Mouse (Mus musculus) liver, embryonic 15.5 days (tissue): ENCODE results near the gene Rfx2. TPM values are rescaled to one million over a fixed set of nuclear protein-coding genes. Genes with fewer than 3 reads are reported as not detected.

Experiments used
- ATAC-seq: fragments of 200-750 bp; cut with Nextera tagmentation; 2 replicates; pipeline ENCODE4 v1.8.0; 2017; ENCODE audit warnings: moderate number of reproducible peaks, mild to moderate bottlenecking, moderate library complexity; ENCODE audit not compliant: insufficient read depth
- H3K27ac ChIP-seq: fragments of 300-500 bp; sonication (generic); replicated peaks from 2 replicates; pipeline ENCODE4 v1.5.1; 2015; ENCODE audit warnings: mild to moderate bottlenecking, inconsistent platforms
- H3K27me3 ChIP-seq: fragments of 300-500 bp; sonication (generic); 2 replicates; pipeline ENCODE4 v1.6.1; 2015; ENCODE audit warnings: mild to moderate bottlenecking, inconsistent platforms
- H3K36me3 ChIP-seq: fragments of 300-500 bp; sonication (generic); replicated peaks from 2 replicates; pipeline ENCODE4 v1.6.1; 2015; ENCODE audit warnings: moderate library complexity, mild to moderate bottlenecking, inconsistent platforms
- H3K4me1 ChIP-seq: fragments of 300-500 bp; sonication (generic); replicated peaks from 2 replicates; pipeline ENCODE4 v1.6.1; 2015; ENCODE audit warnings: inconsistent platforms
- H3K4me2 ChIP-seq: fragments of 300-500 bp; sonication (generic); 2 replicates; pipeline ENCODE4 v1.6.1; 2015; ENCODE audit warnings: moderate library complexity, mild to moderate bottlenecking, inconsistent platforms
- H3K4me3 ChIP-seq: fragments of 300-500 bp; sonication (generic); replicated peaks from 2 replicates; pipeline ENCODE4 v1.5.1; 2015; ENCODE audit warnings: mild to moderate bottlenecking, inconsistent platforms
- H3K9ac ChIP-seq: fragments of 300-500 bp; sonication (generic); 2 replicates; pipeline ENCODE4 v1.6.1; 2015; ENCODE audit warnings: moderate library complexity, mild to moderate bottlenecking, inconsistent platforms
- H3K9me3 ChIP-seq: fragments of 300-500 bp; sonication (generic); replicated peaks from 2 replicates; pipeline ENCODE4 v1.6.1; 2016; ENCODE audit warnings: inconsistent platforms
- WGBS: fragments of 180-500 bp; shearing (Covaris S2); methylation state at CpG from one replicate; pipeline ENCODE4 v1.1.7; 2015; ENCODE audit warnings: mixed read lengths; ENCODE audit not compliant: insufficient replicate concordance; 5-methylcytosine and 5-hydroxymethylcytosine counted together
- polyA plus RNA-seq: library from polyadenylated mRNA; unstranded; fragments of >200 nt; fragmentation: Nextera tagmentation; extraction: Ambion mirVana; gene quantifications from 2 replicates; pipeline ENCODE4 v1.2.1, GENCODE M21; 2015

The Rfx2 gene
- polyA plus RNA-seq, 1 experiment from 2014 or later, result 11.9 TPM

DNA sequence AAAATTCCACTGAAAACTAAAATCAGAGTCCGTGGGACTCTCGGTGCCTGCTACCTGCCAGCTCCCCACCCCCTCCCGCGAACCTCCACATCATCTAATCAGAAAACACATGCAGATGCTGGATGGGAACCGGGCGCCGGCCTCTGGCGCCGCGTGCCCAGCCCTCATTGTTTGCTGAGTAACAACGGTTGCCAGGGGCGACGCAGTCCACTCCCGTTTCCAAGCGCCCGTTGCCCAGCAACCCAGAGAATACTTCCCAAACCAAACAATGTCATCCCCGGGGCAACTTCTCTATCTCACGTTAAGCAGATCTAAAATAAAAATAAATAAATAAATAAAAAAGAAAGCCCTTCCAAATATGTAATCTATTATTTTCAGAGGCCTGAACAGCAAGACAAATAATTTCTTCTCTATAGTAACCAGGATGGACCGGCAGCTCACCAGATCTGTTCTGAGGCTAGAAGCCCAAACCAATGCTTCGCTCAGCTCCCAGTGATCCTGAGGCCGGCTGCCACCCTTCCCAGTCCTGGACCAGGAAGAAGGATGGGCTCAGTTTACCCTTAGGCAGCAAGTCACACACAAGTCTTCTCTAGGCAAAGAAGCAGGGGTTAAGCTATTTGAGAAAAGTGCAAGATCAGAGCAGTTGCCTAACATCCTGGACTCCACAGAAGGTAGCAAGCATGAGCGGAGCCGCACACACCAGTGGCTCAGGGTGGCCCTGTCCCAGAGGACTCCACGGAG, 16.3 kb downstream of the Rfx2 start:
- ATAC-seq, result no peak; the same call in 1 of the 2 replicates
- Histone ChIP-seq H3K9me3 (no peaks in the 10 kb centered on the region), H3K27ac (no peak overlapping the region), H3K4me1 (peaks cover 65% of the 10 kb centered on the region), H3K9ac (no peak overlapping the region), H3K4me3 (no peak overlapping the region), H3K4me2 (no peak overlapping the region), H3K27me3 (no peaks in the 10 kb centered on the region), H3K36me3 (peaks cover 8% of the 10 kb centered on the region; the same call in 1 of the 2 replicates)
- WGBS, result 22% methylated on average over 24 of the region's 24 CpGs

- H3K4me3 ChIP-seq, result no peak overlapping the region
- H3K4me1 ChIP-seq, result peaks cover 52% of the 10 kb centered on the region
- H3K27ac ChIP-seq, result peak overlapping the region; percentile 4; the same call in 1 of the 2 replicates
Measured at GRCm38 (mm10) chr17:56810245-56810644, 20.6 kb downstream of the Rfx2 start.

GRCm38 (mm10) chr17:56808518-56808917, 22.3 kb downstream of the Rfx2 start:
- Histone ChIP-seq H3K27ac (no peak overlapping the region), H3K9me3 (no peaks in the 10 kb centered on the region), H3K27me3 (no peaks in the 10 kb centered on the region), H3K4me2 (no peak overlapping the region), H3K9ac (no peak overlapping the region), H3K4me3 (no peak overlapping the region), H3K4me1 (peaks cover 35% of the 10 kb centered on the region), H3K36me3 (peaks cover 25% of the 10 kb centered on the region)
- peak; percentile 41; the same call in 1 of the 2 replicates for ATAC-seq
- WGBS, result 15% methylated on average over 9 of the region's 9 CpGs

More at GRCm38 (mm10) chr17:56810245-56810644, 20.6 kb downstream of the Rfx2 start:
- WGBS, result 36% methylated on average over 3 of the region's 3 CpGs
- peaks cover 9% of the 10 kb centered on the region; the same call in 1 of the 2 replicates for H3K36me3 ChIP-seq
- peak; percentile 23; the same call in 1 of the 2 replicates for ATAC-seq
- H3K9ac ChIP-seq, result no peak overlapping the region
- no peaks in the 10 kb centered on the region for H3K9me3 ChIP-seq
- H3K27me3 ChIP-seq, result no peaks in the 10 kb centered on the region
- H3K4me2 ChIP-seq, result no peak overlapping the region

DNA sequence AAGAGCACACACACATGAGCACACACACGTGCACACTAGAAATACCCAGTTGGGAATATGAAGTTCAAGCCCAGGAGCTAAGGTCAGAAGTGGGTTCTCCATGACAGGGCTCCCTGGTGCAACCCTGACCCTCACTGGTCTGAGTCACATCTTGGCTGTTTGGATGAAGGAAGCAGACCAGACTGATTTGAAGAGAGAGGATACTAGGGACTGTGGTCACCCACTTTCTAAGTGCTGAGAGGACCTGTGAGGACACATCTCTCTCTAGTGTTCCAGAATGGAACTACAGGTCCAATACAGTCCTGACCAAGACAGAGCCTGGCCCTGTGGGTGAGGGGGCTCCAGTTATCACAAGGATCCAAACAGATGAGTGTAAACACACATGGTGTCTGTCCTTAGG, 25.0 kb downstream of the Rfx2 start:
- Histone ChIP-seq H3K9me3 (no peaks in the 10 kb centered on the region), H3K27me3 (no peaks in the 10 kb centered on the region), H3K9ac (no peak overlapping the region), H3K27ac (no peak overlapping the region), H3K36me3 (peaks cover 53% of the 10 kb centered on the region), H3K4me2 (no peak overlapping the region), H3K4me1 (peaks cover 22% of the 10 kb centered on the region), H3K4me3 (no peak overlapping the region)
- WGBS, result 60% methylated on average over 1 of the region's 1 CpGs
- no peak for ATAC-seq

- H3K27me3 ChIP-seq, result no peaks in the 10 kb centered on the region
- H3K4me3 ChIP-seq, result no peak overlapping the region
- H3K27ac ChIP-seq, result no peak overlapping the region
- no peak for ATAC-seq
- peaks cover 14% of the 10 kb centered on the region for H3K4me1 ChIP-seq
- H3K4me2 ChIP-seq, result no peak overlapping the region
- no peak overlapping the region for H3K9ac ChIP-seq
- peaks cover 61% of the 10 kb centered on the region for H3K36me3 ChIP-seq
- WGBS, result 84% methylated on average over 5 of the region's 5 CpGs
- H3K9me3 ChIP-seq, result no peaks in the 10 kb centered on the region
Measured at GRCm38 (mm10) chr17:56804952-56805351, 25.9 kb downstream of the Rfx2 start.

GRCm38 (mm10) chr17:56802065-56802464, 28.7 kb downstream of the Rfx2 start:
- Histone ChIP-seq H3K4me3 (no peak overlapping the region), H3K9me3 (no peaks in the 10 kb centered on the region), H3K4me2 (no peak overlapping the region), H3K36me3 (peaks cover 74% of the 10 kb centered on the region), H3K4me1 (0 out of 2 replicates have a peak, but pooled peaks cover 3% of the 10 kb centered on the region), H3K27ac (no peak overlapping the region), H3K27me3 (no peaks in the 10 kb centered on the region), H3K9ac (no peak overlapping the region)
- no peak for ATAC-seq
- 77% methylated on average over 8 of the region's 8 CpGs for WGBS

DNA sequence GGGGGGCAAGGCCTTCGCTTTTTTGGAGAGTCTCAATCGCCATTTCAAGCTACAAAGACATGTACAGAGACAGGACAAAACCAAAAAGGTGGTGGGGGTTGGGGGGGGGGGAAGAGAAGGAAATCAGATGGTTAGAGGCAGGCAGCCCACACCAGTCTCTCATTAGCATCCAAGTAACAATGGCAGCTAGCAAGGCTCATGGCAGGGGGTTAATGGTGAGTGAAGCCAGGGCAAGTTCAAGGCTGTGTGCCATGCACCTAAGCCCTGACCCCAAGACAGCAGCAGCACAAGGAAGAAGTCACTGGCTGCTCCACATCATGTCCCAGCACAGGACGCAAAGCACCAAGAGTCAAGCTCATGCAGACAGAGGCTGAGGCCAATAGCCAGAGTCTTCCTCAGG, 31.5 kb downstream of the Rfx2 start:
- no peak overlapping the region for H3K4me2 ChIP-seq
- no peaks in the 10 kb centered on the region for H3K9me3 ChIP-seq
- WGBS, result 79% methylated on average over 3 of the region's 3 CpGs
- H3K4me1 ChIP-seq, result peaks cover 10% of the 10 kb centered on the region
- peaks cover 63% of the 10 kb centered on the region for H3K36me3 ChIP-seq
- H3K9ac ChIP-seq, result no peak overlapping the region
- no peak overlapping the region for H3K4me3 ChIP-seq
- no peak for ATAC-seq
- no peak overlapping the region for H3K27ac ChIP-seq
- no peaks in the 10 kb centered on the region for H3K27me3 ChIP-seq

- 34% methylated on average over 6 of the region's 6 CpGs for WGBS
- Histone ChIP-seq H3K4me3 (peak overlapping the region; percentile 50), H3K27me3 (no peaks in the 10 kb centered on the region), H3K4me2 (peak overlapping the region; percentile 64), H3K9me3 (no peaks in the 10 kb centered on the region), H3K9ac (peak overlapping the region; percentile 55), H3K36me3 (peaks cover 29% of the 10 kb centered on the region), H3K27ac (peak overlapping the region; percentile 95), H3K4me1 (peaks cover 48% of the 10 kb centered on the region)
- ATAC-seq, result peak; percentile 94
Measured at GRCm38 (mm10) chr17:56793614-56794319, 37.0 kb downstream of the Rfx2 start.

GRCm38 (mm10) chr17:56792588-56792987, 38.2 kb downstream of the Rfx2 start:
- no peaks in the 10 kb centered on the region for H3K9me3 ChIP-seq
- H3K4me1 ChIP-seq, result peaks cover 48% of the 10 kb centered on the region
- no peak overlapping the region for H3K4me3 ChIP-seq
- no peak overlapping the region for H3K9ac ChIP-seq
- peaks cover 22% of the 10 kb centered on the region for H3K36me3 ChIP-seq
- 76% methylated on average over 3 of the region's 3 CpGs for WGBS
- ATAC-seq, result no peak
- peak overlapping the region; percentile 95 for H3K27ac ChIP-seq
- H3K27me3 ChIP-seq, result no peaks in the 10 kb centered on the region
- no peak overlapping the region for H3K4me2 ChIP-seq

GRCm38 (mm10) chr17:56789286-56789685, 41.5 kb downstream of the Rfx2 start:
- Histone ChIP-seq H3K4me2 (no peak overlapping the region), H3K36me3 (peaks cover 53% of the 10 kb centered on the region), H3K9ac (no peak overlapping the region), H3K27me3 (no peaks in the 10 kb centered on the region), H3K4me1 (peaks cover 41% of the 10 kb centered on the region), H3K27ac (peak overlapping the region; percentile 54; the same call in 1 of the 2 replicates), H3K9me3 (no peaks in the 10 kb centered on the region), H3K4me3 (no peak overlapping the region)
- WGBS, result 77% methylated on average over 6 of the region's 6 CpGs
- no peak for ATAC-seq

DNA sequence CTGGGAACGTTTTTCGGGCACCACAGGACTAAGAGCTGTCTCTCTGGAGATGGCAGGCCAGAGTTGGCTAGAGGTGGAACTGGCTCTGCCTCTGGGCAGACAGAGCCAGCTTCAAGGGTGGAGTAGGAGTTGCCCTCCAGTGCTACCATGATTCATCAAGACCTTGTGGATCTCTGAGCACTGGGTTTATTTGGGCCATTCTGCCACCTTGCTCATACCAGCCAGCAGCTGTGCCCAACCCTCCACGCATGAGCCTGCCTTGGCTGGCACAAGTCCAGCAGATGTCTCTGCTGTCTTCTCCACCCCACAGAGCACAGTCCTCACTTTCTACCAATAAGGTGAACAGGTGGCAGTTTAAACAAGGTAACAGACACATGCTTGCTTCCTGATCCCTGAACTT, 41.9 kb downstream of the Rfx2 start:
- no peak overlapping the region for H3K4me2 ChIP-seq
- peaks cover 37% of the 10 kb centered on the region for H3K4me1 ChIP-seq
- ATAC-seq, result peak; percentile 26; the same call in 1 of the 2 replicates
- no peak overlapping the region for H3K4me3 ChIP-seq
- H3K9me3 ChIP-seq, result no peaks in the 10 kb centered on the region
- peak overlapping the region; percentile 54; the same call in 1 of the 2 replicates for H3K27ac ChIP-seq
- H3K36me3 ChIP-seq, result peaks cover 57% of the 10 kb centered on the region
- WGBS, result 75% methylated on average over 3 of the region's 3 CpGs
- no peak overlapping the region for H3K9ac ChIP-seq
- H3K27me3 ChIP-seq, result no peaks in the 10 kb centered on the region
